Mouse (Mus musculus) adrenal gland, adult (tissue): ENCODE measurements around the gene Cadm3.

ENCODE experiments used
- DNase-seq, 2 experiments: peaks; one replicate each; pipeline ENCODE4 v3.0.0; 2022 to 2023; ENCODE audit warnings: low spot score in 1 of 2; ENCODE audit not compliant: inconsistent age in 2 of 2

The Cadm3 gene

DNA sequence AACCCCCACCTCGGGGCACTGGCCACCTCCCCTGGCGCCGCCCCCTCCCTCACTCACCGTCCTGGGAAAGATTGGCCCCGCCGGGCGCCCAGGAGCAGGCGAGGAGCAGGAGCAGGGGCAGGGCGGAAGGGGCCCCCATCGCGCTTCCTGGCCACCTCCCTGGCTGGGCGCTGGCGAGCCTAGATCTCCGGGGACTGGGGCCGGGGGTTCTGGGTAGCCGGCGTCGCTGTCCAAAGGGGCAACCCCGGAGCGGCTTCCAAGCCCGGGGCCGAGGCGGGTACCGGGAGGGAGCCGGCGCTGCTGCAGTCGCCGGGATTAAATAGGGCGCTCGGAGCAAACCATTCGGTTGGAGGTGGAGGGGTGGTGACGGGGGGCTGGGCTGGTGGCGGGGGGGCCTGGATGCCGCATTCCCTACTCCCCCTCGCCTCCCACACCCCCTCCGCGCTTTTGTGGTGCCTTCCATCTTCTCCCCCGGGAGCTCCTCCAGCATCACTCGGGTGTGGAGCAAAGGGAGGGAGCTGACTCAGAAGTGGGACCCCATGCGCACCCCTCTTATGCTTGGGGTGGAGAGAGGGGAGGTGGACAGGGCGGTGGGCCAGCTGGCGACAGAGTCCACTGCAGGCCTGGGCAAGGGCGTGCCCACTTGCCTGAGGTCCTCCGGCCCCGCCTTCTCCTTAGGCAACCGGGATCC, at the start of gene Cadm3:
Gene Cadm3, minus strand, starts transcription at position 340 of the 691 bp plus-strand sequence.
- peak in 1 of 2 experiments; percentile 25 for DNase-seq

DNA sequence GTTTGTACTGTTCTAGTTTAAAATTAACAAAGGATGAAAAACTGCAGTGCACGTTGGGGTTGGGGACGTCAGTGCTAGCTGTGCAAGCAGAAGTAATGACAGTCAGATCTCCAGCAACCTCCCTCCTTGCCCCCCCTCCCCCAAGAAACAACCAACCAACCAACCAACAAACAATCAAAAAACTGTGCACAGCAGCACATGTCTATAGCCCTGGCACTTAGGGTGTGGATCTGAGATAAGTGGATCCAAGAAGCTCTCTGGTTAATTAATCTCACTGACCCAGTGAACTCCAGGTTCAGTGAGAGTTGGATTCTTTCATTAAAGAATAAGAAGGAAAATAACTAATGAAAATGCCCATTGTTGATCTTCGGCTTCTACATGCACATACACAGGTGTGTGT, 47.1 kb upstream of the Cadm3 start:
- no peak for DNase-seq

DNA sequence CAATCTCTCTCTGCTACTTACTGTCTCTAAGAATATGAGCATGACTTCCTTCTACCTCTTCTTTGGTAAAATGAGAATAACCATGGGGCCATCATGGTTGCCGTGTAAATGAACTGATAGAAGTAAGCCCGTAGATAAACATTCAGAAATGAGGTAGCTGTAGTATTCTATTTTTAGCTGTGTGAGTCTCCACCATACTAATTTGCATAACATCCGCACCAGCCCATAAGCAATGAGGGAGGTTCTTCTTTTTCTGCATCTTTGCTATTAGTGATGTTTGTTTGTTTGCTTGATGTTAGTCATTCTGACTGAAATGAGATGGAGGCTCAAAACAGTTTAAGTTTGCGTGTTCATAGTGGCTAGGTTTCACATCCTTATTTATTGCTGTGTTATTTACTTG, 44.4 kb upstream of the Cadm3 start:
- no peak for DNase-seq

DNA sequence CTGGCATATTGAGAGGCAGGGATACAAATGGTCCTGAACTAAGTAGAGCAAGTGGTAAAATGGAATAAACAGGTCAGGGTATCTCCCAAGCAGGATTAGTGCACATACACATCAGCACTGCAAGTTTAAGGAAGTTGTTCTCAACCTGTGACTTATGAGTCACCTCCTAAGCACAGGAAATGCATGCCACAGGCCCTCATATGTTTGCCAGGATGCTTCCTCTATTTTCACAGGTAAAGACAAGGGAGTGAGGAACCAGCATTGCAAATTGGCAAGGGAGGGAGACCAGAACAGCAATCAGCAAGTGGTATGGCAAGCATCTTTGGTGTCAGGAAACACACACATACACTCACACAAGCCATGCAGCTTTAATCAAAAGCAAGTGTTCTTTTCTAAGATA, 41.6 kb upstream of the Cadm3 start:
- no peak for DNase-seq

DNA sequence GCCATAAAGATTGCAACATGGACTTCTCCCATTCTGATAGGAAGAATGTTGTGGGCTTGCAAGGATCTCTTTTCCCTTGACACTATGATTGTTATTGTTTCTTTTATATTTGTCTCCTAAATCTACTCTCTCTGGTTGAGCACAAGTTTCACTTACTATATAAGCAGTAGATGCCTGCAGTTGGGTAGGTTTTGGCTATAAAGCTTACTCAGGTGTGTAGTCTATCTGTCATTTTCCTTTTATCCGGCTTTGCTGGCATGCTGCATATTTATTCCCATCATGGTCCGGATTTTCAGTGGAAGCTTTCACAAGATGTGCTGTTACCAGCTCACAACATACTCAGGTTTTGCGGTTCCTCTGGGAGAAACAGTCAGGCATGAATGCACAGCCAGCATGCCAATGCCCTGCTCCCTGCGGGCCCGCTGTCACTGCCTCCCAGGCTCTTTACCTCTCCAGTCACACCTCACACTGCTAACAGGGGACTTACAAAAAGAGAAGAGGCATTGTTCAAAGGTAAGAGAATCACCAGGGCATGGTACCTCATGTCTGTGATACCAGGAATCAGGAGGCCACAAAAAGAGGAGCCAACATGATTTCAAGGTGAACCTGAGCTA, 37.3 kb upstream of the Cadm3 start:
- no peak for DNase-seq

DNA sequence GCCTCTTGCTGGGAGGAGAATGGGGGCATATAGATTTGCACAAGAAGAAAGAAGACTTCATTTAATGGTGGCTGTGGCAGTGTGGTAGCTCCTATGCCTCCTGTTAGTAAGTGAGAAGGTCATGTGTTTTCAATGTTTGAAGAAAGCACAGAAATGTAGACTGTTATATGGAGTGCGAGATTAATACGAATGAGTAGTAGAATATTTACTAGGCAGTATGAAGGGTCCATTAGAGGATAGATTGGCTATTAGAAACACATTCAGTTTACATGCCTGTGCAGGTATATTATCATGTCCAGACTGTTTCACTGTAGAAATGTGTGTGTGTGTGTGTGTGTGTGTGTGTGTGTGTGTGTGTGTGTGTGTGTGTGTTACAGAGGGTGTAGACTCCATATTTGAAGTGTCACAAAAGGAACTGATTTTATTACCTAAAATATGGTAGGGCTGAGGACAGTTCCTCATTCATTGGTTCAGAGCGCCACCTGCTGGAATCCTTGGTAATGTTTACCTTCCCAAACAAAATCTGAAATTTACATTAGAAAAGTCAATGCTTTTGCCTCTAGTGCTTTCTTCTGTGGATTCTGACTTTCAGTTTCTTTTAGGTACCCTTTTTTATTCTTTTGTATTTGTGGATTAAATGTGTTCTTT, 31.0 kb upstream of the Cadm3 start:
- peak; percentile 26 to 79 for DNase-seq

DNA sequence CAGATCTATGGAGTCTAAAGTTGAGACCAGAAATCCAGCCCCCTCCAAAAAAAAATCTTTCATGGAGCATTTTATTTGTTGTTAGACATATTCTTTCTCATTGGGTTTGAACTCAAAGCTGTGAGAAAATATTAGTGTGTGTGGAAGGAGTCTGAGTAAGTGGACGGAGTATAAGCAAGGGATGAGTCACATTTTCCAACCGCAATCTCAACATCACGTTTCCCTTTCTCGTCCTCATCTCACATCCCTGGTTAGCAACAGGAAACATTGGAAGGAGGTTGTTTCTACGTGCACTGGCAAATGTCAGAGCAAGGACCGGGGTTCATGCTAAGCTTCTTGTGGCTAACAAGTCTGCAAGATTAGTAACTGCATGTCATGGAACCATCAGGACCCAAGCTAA, 24.3 kb upstream of the Cadm3 start:
- DNase-seq = no peak

DNA sequence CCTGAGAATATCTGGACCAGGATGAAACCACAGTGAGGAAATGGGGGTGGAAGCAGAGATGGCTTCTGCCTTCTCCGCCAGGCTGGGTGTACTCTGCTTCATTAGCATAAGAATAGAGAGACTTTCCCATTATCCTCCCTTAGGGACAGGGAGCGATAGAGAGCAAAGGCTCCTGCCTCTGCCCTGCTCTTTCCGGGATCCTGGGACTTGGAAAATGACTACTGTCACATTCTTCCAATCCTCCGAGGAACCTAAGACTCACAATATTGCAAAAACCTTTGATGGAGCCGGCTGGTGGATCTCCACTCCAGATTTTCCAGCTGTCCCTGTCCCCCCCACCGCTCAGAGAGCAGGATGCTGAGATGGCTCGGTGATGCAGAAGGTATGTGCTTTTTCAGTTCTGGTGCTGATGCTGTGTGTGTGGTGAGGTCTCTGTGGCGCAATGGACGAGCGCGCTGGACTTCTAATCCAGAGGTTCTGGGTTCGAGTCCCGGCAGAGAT, 22.5 kb upstream of the Cadm3 start:
- DNase-seq = peak in 1 of 2 experiments; percentile 36

DNA sequence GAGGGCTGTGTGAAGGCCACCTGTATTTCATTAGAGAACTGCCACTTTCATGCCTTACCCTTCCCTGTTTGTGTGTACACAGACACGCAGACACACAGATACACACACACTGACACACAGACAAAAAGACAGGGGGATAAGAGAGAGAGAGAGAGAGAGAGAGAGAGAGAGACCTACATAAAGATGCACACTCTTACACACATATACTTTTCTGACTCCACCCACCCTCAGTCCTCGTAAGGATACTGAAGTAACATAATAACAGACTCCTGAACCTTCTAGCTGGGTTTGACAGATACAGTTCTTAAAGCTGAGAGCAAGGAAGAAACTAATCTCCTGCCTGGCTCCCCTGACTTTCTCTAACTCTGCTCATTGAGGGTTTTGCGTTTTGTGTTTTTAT, 21.9 kb upstream of the Cadm3 start:
- DNase-seq = no peak

DNA sequence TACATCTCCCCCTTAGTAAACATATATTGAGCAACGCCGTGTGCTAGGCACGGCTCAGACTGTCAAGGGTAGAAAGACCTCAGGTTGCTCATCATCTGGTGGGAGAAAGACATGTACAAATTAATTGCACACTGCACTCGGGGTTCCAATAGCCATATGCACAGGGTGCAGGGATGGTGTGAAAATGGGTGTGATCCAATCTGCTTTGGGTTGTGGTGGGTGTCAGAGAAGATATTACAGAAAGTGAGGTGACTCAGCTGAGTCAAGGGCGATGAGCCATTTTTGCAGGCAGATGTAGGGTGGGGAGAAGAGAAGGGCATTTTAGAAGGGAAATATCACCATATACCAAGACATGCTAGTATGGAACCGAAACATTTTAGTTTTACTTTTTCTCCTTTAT, 13.9 kb upstream of the Cadm3 start:
- no peak for DNase-seq

DNA sequence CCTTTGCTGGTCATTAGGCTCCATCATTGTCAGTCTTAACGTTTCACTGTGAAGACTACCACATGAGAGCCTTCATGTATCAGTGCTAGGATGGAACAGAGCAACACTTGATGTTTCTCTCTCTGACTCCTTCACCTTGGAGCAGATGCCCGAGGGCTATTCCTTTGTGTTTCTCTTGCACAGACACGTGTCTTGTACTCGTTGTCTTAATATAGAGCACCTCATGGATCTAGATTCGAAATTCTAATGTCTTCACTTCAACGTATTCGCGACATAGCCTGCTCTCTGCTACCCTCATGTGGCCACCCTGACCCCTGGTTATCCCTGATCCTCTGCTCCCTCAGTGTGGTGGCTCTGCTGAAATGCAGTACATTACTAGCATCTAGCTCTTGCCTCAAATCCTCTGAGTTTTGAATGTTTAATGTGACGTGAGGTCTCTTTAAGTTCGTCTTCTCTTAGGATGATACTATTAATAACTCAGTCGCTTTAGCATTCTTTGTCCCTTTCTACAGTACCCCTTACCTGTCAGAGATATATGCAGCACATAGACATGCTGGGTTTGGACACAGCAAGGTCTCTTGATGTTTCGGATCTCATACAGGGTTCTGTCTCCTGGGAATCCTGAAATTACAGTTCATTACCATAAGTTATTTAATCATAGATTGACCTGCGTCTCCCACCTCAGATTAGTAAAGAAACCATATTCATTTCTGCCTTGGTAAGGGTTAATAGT, 10.1 kb upstream of the Cadm3 start:
- peak; percentile 64 to 79 for DNase-seq

DNA sequence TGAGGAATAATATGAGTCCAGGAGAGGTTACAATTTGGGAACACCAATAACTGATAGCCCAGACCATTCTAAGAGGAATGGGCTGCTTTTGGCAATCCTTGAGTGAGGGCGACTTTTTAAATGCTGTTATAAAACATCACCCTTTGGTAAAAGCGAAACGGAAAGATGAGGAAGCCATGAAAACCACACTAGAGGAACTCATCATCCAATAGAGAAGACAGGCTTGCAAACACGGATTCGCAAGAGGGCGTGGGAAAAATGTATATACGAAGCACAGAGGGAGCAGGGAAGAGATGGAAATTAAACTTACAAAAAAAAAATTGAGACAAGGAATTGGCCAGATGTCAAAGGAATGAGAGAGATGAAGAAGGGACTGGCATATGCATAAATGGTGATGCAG, 6.5 kb upstream of the Cadm3 start:
- DNase-seq = no peak

DNA sequence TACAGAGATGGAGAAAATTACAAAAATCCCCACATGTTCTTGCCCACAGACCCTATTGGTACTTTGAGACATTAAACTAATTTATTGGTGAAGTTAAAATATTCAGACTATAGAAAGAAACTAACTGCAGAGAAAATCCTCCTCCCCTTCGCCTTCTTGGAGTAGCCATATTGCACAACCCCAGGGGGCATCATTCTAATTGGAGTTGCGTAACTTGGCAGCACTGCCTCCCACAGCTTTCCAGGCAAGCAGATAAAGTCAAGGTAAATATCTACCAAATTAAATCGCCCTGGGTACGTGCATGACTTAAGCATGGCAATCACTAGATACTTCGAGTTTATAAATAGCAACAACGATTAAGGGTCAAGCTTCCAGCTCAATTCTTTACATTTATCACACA, 4.1 kb upstream of the Cadm3 start:
- no peak for DNase-seq

DNA sequence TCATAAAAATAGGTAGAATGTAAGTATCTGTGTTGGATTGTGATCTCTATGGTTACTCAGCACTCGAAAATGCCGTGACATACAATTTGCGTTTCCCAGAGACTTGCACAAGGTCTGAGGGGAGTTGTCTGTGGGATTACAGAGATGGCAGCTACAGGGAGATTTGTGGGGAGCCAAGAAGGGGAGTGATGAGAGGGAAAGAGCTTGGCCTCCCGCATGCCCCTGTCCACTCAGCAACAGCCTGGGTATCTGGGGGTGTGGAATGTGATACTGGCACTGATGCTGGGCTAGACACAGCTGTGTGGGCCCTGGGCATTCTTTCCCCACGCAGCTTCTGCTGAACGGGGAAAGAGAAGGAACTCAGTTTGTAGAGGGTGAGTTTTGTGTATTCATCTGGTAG, 3.0 kb upstream of the Cadm3 start:
- no peak for DNase-seq

DNA sequence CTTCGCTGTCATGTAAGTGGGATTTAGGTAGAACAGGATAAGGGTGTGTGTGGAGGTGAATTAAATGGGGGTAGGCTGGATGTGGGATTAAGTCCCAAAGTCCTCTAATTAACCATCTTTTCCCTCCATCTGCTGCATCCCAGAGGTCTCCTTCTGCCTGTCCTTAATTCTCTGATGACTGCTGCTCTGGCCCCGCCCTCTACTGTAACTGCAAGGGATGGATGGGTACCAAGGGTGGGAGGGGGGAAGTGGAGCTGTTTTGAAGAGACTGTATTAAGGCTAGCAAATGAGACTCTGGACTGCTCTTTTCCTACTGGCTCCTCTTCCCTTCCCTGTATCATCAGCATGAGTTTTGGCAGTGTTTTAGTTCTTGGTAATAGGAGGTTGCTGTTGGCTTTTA, 2.1 kb upstream of the Cadm3 start:
- no peak for DNase-seq

DNA sequence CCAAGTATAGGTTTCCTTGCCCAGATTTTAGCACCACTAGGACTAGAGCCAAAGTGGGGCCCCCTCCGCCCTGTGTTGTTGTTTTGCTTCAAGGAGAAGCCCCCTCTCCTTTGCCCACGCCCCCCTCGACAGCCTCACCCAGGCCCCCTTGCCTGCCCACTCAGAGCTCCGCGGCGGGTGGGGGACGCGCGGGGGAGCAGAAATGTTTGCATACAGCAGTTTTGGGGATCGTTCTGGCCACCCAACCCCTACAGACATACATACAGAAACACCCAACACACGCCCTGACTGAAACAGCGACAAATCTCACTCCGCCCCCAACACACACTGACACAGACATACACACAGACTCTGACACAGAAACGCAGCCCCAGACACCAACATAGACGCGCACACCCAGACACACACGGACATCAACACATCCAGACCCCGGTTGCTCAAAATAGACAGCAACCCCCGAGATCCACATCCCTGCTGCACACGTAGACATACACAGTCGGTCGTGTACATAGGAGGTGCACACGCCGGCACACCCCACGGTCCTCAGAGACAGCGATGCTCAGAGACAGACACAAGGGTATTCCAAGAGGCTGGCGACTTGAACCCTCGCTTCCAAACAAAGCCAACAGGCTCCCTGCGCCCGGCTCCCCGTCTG, 667 bp downstream of the Cadm3 start:
- peak in 1 of 2 experiments; percentile 24 for DNase-seq

DNA sequence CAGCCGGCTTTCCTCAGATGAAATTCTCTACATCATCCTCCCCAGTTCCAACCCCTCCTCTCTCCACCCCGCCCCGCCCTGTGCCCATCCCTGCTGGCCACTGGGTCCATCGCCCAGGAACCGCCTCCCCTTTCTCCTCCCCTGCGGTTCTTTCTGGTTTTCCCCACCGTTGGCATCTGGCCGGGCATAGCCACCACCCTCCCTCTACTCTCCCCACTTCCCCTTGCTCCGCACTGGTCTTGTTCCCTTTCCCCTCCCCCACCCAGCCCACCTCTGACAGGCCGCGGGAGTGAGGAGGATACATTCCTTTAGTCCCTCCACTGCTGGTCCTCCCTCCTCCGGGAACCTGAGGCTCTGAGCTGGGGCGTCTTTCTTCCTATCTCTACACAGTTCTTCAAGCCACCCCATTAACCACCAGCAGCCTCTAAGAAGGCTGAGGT, 1.5 kb downstream of the Cadm3 start:
- DNase-seq = no peak

DNA sequence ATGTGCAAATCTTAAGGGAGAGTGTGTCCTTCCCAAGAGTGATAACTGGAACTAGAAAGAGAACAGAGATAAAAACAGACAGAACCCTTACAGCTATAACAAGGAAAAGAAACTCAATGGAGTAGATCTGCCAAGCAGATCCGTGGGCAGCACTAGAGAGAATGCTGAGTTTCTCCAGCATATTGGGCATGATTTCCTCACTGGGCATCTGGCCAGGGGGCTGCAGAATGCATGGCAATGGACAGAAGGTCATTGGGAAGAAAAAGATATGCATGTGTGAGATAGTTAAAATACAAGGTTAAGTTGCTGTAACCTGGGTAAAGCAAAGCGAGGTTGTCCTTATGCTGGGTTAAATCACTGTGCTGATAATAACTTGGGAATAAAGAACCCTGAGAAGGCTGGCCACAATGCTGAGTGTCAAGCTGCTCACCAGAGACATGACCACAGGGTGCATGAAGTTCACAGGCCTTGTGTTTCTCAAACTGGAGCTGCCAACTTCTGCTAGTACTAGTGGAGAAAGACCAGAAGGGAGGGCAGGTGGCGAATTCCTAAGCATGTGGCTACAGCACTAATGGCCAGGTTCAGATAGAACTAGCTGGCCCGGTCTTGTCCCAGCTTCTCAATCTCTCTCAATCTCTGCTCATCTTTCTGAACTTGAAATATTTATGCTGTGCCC, 3.2 kb downstream of the Cadm3 start:
- DNase-seq = no peak

DNA sequence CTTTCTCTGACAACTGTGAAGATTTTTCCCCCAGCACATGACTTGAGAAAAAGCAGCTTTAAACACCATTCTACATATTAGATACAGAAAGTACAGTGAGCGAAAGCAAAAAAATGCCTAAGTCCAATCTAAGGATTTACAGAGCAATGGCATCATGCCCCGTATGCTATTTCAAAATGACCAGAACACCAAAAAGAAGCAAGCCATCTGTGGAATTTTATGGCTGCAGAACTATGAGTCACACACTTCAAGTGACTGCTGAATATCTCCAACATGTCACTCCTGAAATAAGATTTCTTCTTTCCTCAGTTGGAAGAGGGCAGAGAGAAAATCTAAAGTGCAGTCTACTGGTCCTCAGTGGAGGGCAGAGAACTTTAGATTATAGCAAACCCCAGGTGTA, 4.1 kb downstream of the Cadm3 start:
- no peak for DNase-seq

DNA sequence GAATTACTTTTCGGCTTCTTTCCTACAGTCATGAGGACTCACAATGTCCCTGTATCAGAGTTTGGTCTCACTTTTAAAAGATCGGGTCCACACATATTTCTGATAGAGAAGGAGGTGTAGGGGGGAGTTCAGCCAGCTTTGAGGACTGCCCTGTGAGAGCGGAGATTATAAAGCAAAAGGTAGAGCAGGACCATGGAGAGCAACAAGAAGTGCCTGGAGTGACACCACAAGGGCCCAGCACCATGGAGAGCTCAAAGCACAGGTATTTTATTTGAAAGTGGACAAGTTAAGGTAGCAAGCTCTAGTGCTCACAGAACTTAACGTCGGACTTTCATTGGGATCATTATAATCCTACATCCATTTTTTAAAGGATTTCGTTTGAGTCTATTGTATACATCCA, 5.8 kb downstream of the Cadm3 start:
- DNase-seq = peak; percentile 56 to 81
